Mouse (Mus musculus): ENCODE measurements around the gene Slc25a21. TPM values are rescaled to one million over a fixed set of nuclear protein-coding genes. Genes with fewer than 3 reads are reported as not detected.

The Slc25a21 gene
- polyA plus RNA-seq, 1 experiment = not detected

DNA sequence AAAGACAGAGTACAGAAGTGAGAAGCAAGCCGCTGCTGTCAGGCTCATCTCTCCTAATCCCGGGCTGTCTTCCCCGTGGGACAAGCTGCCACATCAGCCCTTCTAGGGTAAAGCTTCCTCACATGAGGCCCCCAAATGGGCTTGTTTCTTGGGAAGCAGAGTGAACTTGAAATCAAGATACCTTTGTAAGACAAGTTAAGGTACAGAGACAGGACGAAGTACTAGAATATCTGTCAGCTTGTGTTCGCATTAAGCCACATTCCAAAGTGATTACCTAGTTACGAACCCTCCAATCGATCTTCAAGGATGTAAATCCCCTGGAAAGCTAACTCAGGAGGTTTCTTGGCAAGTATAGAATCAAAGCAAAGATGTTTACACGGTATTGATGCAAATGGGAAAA, 78.7 kb downstream of the Slc25a21 start:
- TF ChIP-seq POLR2A (IDR thresholded peaks at IDR 0.05; ENCODE audit: borderline replicate concordance, low read depth, low read length) = no peak
- no peak for TF ChIP-seq CTCF (IDR thresholded peaks at IDR 0.05; ENCODE audit: low read depth, low read length)
- no peak overlapping the region for H3K27ac ChIP-seq (ENCODE audit: insufficient read depth, low read depth, low read length)

DNA sequence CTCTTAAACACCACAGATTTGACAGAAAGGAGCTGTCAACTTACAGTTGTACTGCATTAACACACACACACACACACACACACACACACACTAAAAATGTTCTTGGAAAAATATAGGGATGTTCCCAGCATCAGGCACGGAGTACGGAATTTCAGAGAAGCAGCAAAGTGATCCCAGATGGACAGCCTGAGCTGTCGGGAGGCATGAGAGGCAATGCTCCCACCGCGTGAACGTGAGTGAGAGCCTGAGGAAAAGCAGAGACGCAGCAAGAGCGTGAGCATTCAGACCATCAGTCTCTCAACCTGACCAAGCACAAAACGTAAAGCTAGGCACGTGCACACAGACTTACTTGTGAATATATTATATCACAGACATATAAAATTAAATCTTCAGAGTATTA, 81.8 kb downstream of the Slc25a21 start:
- TF ChIP-seq CTCF (IDR thresholded peaks at IDR 0.05; ENCODE audit: low read depth, low read length) (no peak), POLR2A (IDR thresholded peaks at IDR 0.05; ENCODE audit: borderline replicate concordance, low read depth, low read length) (no peak)
- no peak overlapping the region for H3K4me3 ChIP-seq (ENCODE audit: insufficient read depth, low read length)
- H3K4me1 ChIP-seq (ENCODE audit: control insufficient read depth, insufficient read depth, low read length) = no peaks in the 10 kb centered on the region

More for the DNA sequence above, 78.7 kb downstream of the Slc25a21 start:
- Histone ChIP-seq H3K4me1 (ENCODE audit: control insufficient read depth, insufficient read depth, low read length) (no peaks in the 10 kb centered on the region), H3K4me3 (ENCODE audit: insufficient read depth, low read length) (no peak overlapping the region)

GRCm38 (mm10) chr12:57109363-57109762, 87.9 kb downstream of the Slc25a21 start:
- no peaks in the 10 kb centered on the region for H3K4me1 ChIP-seq (ENCODE audit: control insufficient read depth, insufficient read depth, low read length)
- no peak overlapping the region for H3K27ac ChIP-seq (ENCODE audit: insufficient read depth, low read depth, low read length)
- no peak for TF ChIP-seq POLR2A (IDR thresholded peaks at IDR 0.05; ENCODE audit: borderline replicate concordance, low read depth, low read length)
- TF ChIP-seq CTCF (IDR thresholded peaks at IDR 0.05; ENCODE audit: low read depth, low read length) = no peak
- no peak overlapping the region for H3K4me3 ChIP-seq (ENCODE audit: insufficient read depth, low read length)

More for the DNA sequence above, 81.8 kb downstream of the Slc25a21 start:
- no peak overlapping the region for H3K27ac ChIP-seq (ENCODE audit: insufficient read depth, low read depth, low read length)

DNA sequence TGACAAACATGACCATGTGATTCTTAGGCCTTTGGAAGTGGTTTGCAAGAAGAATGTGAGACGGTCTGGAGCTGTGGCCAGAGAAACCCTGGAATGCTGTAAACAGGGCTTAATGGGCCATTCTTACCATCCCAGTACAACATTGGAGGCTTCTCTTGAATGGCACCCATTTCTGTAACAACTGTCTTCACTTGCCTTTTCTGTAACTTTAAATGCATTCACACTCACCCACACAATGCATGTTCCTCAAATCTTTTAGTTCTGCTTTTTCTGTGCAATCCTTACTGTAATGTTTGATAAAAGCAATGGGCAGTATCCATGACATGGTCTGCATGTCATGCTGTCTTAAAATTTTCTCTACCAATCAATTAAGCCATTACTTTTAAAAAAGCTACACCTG, 95.0 kb downstream of the Slc25a21 start:
- TF ChIP-seq CTCF (IDR thresholded peaks at IDR 0.05; ENCODE audit: low read depth, low read length) = no peak
- no peak for TF ChIP-seq POLR2A (IDR thresholded peaks at IDR 0.05; ENCODE audit: borderline replicate concordance, low read depth, low read length)
- Histone ChIP-seq H3K4me1 (ENCODE audit: control insufficient read depth, insufficient read depth, low read length) (no peaks in the 10 kb centered on the region), H3K4me3 (ENCODE audit: insufficient read depth, low read length) (no peak overlapping the region), H3K27ac (ENCODE audit: insufficient read depth, low read depth, low read length) (no peak overlapping the region)

DNA sequence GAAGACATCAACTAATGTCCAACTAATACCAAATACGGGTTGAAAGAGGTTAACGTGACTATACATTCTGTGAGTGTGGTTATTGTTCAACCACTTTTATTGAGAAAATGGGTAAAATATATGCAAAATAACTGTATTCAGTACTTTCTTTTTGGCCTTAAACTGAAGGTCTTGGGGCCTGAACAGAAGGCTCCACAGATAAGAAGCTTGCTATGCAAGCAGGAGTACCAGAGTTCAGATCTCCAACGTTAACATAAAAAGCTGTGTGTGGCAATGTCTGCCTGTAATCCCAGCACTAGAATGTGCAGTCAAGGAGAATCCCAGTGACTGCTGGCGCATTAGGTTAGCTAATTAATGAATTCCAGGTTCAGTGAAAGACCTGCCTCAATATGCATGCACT, 96.7 kb downstream of the Slc25a21 start:
- TF ChIP-seq CTCF (IDR thresholded peaks at IDR 0.05; ENCODE audit: low read depth, low read length) (no peak), POLR2A (IDR thresholded peaks at IDR 0.05; ENCODE audit: borderline replicate concordance, low read depth, low read length) (no peak)
- Histone ChIP-seq H3K27ac (ENCODE audit: insufficient read depth, low read depth, low read length) (no peak overlapping the region), H3K4me1 (ENCODE audit: control insufficient read depth, insufficient read depth, low read length) (no peaks in the 10 kb centered on the region), H3K4me3 (ENCODE audit: insufficient read depth, low read length) (no peak overlapping the region)

GRCm38 (mm10) chr12:57099066-57099465, 98.2 kb downstream of the Slc25a21 start:
- TF ChIP-seq POLR2A (IDR thresholded peaks at IDR 0.05; ENCODE audit: borderline replicate concordance, low read depth, low read length) (no peak), CTCF (IDR thresholded peaks at IDR 0.05; ENCODE audit: low read depth, low read length) (no peak)
- no peak overlapping the region for H3K4me3 ChIP-seq (ENCODE audit: insufficient read depth, low read length)

DNA sequence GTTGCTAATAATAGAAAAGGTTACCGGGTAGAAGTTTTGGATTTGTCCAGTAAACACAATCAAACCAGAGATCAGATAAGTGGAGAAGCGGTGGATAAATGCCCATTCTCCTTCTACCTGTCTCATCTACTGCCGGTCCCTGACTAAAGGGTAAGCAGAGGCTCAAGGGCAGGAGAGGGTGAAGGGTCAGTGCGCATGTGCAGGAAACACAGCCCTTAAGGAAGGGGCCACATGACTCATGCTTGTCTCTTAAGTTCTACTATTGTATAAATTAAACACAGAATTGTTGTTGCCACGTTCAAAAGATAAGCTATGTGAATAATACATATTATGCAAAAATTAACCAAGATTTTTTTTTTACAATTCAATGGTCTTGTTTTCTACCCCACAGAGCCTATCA, 98.9 kb downstream of the Slc25a21 start:
- TF ChIP-seq POLR2A (IDR thresholded peaks at IDR 0.05; ENCODE audit: borderline replicate concordance, low read depth, low read length) = no peak
- TF ChIP-seq CTCF (IDR thresholded peaks at IDR 0.05; ENCODE audit: low read depth, low read length) = no peak
- Histone ChIP-seq H3K4me3 (ENCODE audit: insufficient read depth, low read length) (no peak overlapping the region), H3K27ac (ENCODE audit: insufficient read depth, low read depth, low read length) (no peak overlapping the region), H3K4me1 (ENCODE audit: control insufficient read depth, insufficient read depth, low read length) (no peaks in the 10 kb centered on the region)

More at GRCm38 (mm10) chr12:57099066-57099465, 98.2 kb downstream of the Slc25a21 start:
- H3K27ac ChIP-seq (ENCODE audit: insufficient read depth, low read depth, low read length) = no peak overlapping the region
- no peaks in the 10 kb centered on the region for H3K4me1 ChIP-seq (ENCODE audit: control insufficient read depth, insufficient read depth, low read length)

GRCm38 (mm10) chr12:57093107-57093506, 104.2 kb downstream of the Slc25a21 start:
- Histone ChIP-seq H3K4me1 (ENCODE audit: control insufficient read depth, insufficient read depth, low read length) (no peaks in the 10 kb centered on the region), H3K27ac (ENCODE audit: insufficient read depth, low read depth, low read length) (no peak overlapping the region), H3K4me3 (ENCODE audit: insufficient read depth, low read length) (no peak overlapping the region)
- no peak for TF ChIP-seq POLR2A (IDR thresholded peaks at IDR 0.05; ENCODE audit: borderline replicate concordance, low read depth, low read length)
- no peak for TF ChIP-seq CTCF (IDR thresholded peaks at IDR 0.05; ENCODE audit: low read depth, low read length)

DNA sequence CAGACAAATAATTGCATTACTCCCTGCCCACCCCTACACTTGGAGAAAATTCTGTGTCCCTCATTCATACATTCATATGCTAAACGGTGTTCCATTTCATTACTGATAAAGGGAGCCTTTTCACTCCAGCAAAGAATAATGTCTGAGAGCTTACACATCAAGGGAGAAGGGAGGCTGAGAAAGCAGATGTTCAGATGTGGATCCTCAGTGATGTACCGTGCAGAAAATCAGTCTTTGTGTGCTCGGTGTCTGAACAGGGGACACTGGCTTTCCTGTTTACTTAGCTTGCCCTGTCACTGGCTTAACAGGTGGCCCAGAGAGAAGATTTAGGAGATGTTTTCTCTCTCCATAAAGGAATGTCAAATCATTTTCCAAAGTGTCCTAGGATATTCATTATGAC, 112.8 kb downstream of the Slc25a21 start:
- Histone ChIP-seq H3K27ac (ENCODE audit: insufficient read depth, low read depth, low read length) (no peak overlapping the region), H3K4me1 (ENCODE audit: control insufficient read depth, insufficient read depth, low read length) (no peaks in the 10 kb centered on the region), H3K4me3 (ENCODE audit: insufficient read depth, low read length) (no peak overlapping the region)
- TF ChIP-seq POLR2A (IDR thresholded peaks at IDR 0.05; ENCODE audit: borderline replicate concordance, low read depth, low read length) (no peak), CTCF (IDR thresholded peaks at IDR 0.05; ENCODE audit: low read depth, low read length) (no peak)

DNA sequence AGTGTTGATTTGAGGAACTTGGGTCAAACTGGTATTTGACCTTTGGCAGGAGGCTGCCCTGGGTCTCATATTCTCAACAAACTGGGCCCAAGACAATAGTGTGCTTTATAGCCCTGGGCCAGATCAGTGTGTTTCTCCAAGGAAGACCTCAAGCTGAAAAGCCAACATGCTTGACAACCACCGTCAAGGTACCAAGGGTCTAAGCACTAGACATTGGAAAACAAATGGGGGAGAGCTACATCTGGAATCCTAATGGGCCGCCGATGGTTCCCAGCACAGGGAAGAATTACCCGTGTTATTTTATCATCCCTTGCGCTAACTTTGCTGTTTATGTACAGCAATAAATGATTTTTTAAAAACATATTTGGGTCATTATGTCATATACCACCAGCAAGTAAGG, 113.7 kb downstream of the Slc25a21 start:
- TF ChIP-seq CTCF (IDR thresholded peaks at IDR 0.05; ENCODE audit: low read depth, low read length) (no peak), POLR2A (IDR thresholded peaks at IDR 0.05; ENCODE audit: borderline replicate concordance, low read depth, low read length) (no peak)
- H3K27ac ChIP-seq (ENCODE audit: insufficient read depth, low read depth, low read length) = no peak overlapping the region
- no peak overlapping the region for H3K4me3 ChIP-seq (ENCODE audit: insufficient read depth, low read length)
- no peaks in the 10 kb centered on the region for H3K4me1 ChIP-seq (ENCODE audit: control insufficient read depth, insufficient read depth, low read length)

DNA sequence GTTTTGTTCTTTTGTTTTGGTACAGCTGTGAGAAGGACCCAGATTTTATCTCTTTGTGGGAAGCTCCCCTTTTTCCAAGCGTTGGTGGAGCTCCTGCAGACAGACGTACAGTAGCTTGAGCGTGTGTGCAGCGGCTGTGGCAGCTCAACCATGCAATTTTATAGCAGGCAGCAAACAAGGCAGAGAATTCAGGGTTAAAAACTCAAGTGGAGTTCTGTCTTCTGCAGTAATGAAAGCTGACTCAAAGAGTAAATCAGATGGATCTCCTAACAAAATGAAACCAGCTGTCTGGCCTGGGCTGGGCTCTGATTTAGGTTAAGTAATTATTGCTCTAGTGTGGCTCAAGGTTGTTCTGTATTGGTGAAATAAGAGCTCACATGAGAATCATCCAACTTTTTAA, 120.7 kb downstream of the Slc25a21 start:
- no peak overlapping the region for H3K27ac ChIP-seq (ENCODE audit: insufficient read depth, low read depth, low read length)
- H3K4me1 ChIP-seq (ENCODE audit: control insufficient read depth, insufficient read depth, low read length) = no peaks in the 10 kb centered on the region
- no peak overlapping the region for H3K4me3 ChIP-seq (ENCODE audit: insufficient read depth, low read length)
- TF ChIP-seq CTCF (IDR thresholded peaks at IDR 0.05; ENCODE audit: low read depth, low read length) (no peak), POLR2A (IDR thresholded peaks at IDR 0.05; ENCODE audit: borderline replicate concordance, low read depth, low read length) (no peak)
